Mouse (Mus musculus) CH12.LX (cell line): ENCODE measurements around the gene Hoxc10. TPM values are rescaled to one million over a fixed set of nuclear protein-coding genes. Genes with fewer than 3 reads are reported as not detected.

Source experiments
- DNase-seq: peaks from one replicate; pipeline ENCODE4 v3.0.0-alpha.2; 2013; ENCODE audit errors: extremely low read depth
- H3K27ac ChIP-seq: 2 replicates; pipeline ENCODE4 v1.5.1; 2012; ENCODE audit warnings: low read depth, mild to moderate bottlenecking, control low read depth, moderate library complexity; ENCODE audit not compliant: insufficient read depth
- H3K27me3 ChIP-seq: replicated peaks from 2 replicates; pipeline ENCODE3; 2012; ENCODE audit warnings: inconsistent platforms
- H3K36me3 ChIP-seq, 2 experiments: replicated peaks in 1 of 2; 2 replicates each; pipeline versions ENCODE3 to v1.6.1; 2012; ENCODE audit warnings: inconsistent platforms in 1 of 2, low read length in 1 of 2, mild to moderate bottlenecking in 1 of 2, mixed read lengths in 1 of 2, moderate library complexity in 1 of 2; ENCODE audit not compliant: control insufficient read depth in 1 of 2, insufficient read depth in 1 of 2
- H3K4me1 ChIP-seq, 2 experiments: 2 replicates each; pipeline ENCODE4 v1.6.1; 2012; ENCODE audit warnings: inconsistent platforms in 1 of 2, moderate library complexity in 1 of 2; ENCODE audit not compliant: insufficient read depth in 2 of 2, control insufficient read depth in 1 of 2
- H3K4me2 ChIP-seq: 2 replicates; pipeline ENCODE4 v1.6.1; 2012; ENCODE audit warnings: low read depth, mild to moderate bottlenecking, control low read depth; ENCODE audit not compliant: poor library complexity, insufficient read depth, severe bottlenecking
- H3K4me3 ChIP-seq, 3 experiments: fragments of 150-350 bp in 1 of 3; sonication (generic) in 1 of 3; replicated peaks in 1 of 3; 2 replicates each; pipeline versions ENCODE3 to v1.5.1; 2011 to 2012; ENCODE audit warnings: low read depth in 2 of 3, low read length in 2 of 3, mild to moderate bottlenecking in 2 of 3, moderate library complexity in 2 of 3, control low read depth in 1 of 3, improper control_type of control experiment in 1 of 3, inconsistent platforms in 1 of 3, mixed read lengths in 1 of 3; ENCODE audit not compliant: poor library complexity in 1 of 3
- H3K79me2 ChIP-seq: replicated peaks from 2 replicates; pipeline ENCODE4 v1.6.1; 2012; ENCODE audit warnings: mild to moderate bottlenecking, moderate library complexity; ENCODE audit not compliant: control insufficient read depth, poor library complexity, insufficient read depth, severe bottlenecking; ENCODE audit errors: extremely low read depth
- H3K9ac ChIP-seq: 2 replicates; pipeline ENCODE4 v1.6.1; 2012; ENCODE audit warnings: low read depth, mild to moderate bottlenecking, control low read depth, moderate library complexity; ENCODE audit not compliant: insufficient read depth
- H3K9me3 ChIP-seq: replicated peaks from 2 replicates; pipeline ENCODE3; 2012; ENCODE audit warnings: low read length, inconsistent platforms, mixed read lengths
- CHD1 ChIP-seq: IDR thresholded peaks from 2 replicates; pipeline ENCODE4 v1.6.1; 2012; ENCODE audit warnings: low read depth, low read length, improper control_type of control experiment, inconsistent platforms
- CTCF ChIP-seq, 2 experiments: IDR thresholded peaks in 1 of 2; conservative IDR thresholded peaks in 1 of 2; 2 replicates each; pipeline ENCODE4 v1.5.1; 2011 to 2012; ENCODE audit warnings: low read depth in 2 of 2, low read length in 2 of 2, improper control_type of control experiment in 1 of 2, inconsistent platforms in 1 of 2, mild to moderate bottlenecking in 1 of 2, moderate library complexity in 1 of 2
- ELF1 ChIP-seq: IDR thresholded peaks from 2 replicates; pipeline ENCODE4 v1.6.1; 2014; ENCODE audit warnings: low read depth, mild to moderate bottlenecking, inconsistent platforms, low read length, improper control_type of control experiment
- JUND ChIP-seq: conservative IDR thresholded peaks from 2 replicates; pipeline ENCODE4 v1.6.1; 2011; ENCODE audit warnings: low read depth, low read length, improper control_type of control experiment
- KAT2A ChIP-seq: IDR thresholded peaks from 2 replicates; pipeline ENCODE4 v1.6.1; 2012; ENCODE audit warnings: low read length, improper control_type of control experiment, inconsistent platforms; ENCODE audit not compliant: insufficient replicate concordance
- MAFK ChIP-seq: IDR thresholded peaks from 2 replicates; pipeline ENCODE4 v1.6.1; 2011; ENCODE audit warnings: low read length, improper control_type of control experiment; ENCODE audit not compliant: insufficient replicate concordance
- MAZ ChIP-seq: IDR thresholded peaks from 2 replicates; pipeline ENCODE4 v1.6.1; 2012; ENCODE audit warnings: low read depth, mild to moderate bottlenecking, inconsistent platforms, low read length, improper control_type of control experiment, moderate library complexity
- NELFE ChIP-seq: IDR thresholded peaks from 2 replicates; pipeline ENCODE4 v1.6.1; 2011; ENCODE audit warnings: low read depth, low read length, improper control_type of control experiment
- NRF1 ChIP-seq: IDR thresholded peaks from 2 replicates; pipeline ENCODE4 v1.6.1; 2014; ENCODE audit warnings: low read depth, mild to moderate bottlenecking, inconsistent platforms, low read length, improper control_type of control experiment, moderate library complexity
- POLR2AphosphoS2 ChIP-seq: IDR thresholded peaks from 2 replicates; pipeline ENCODE4 v1.6.1; 2011; ENCODE audit warnings: low read depth, low read length, improper control_type of control experiment
- RAD21 ChIP-seq: IDR thresholded peaks from 2 replicates; pipeline ENCODE4 v1.6.1; 2011; ENCODE audit warnings: low read depth, mild to moderate bottlenecking, low read length, improper control_type of control experiment, moderate library complexity
- RCOR1 ChIP-seq: conservative IDR thresholded peaks from 2 replicates; pipeline ENCODE4 v1.6.1; 2012; ENCODE audit warnings: low read depth, mild to moderate bottlenecking, inconsistent platforms, low read length, improper control_type of control experiment
- TBP ChIP-seq: conservative IDR thresholded peaks from 2 replicates; pipeline ENCODE4 v1.6.1; 2011; ENCODE audit warnings: low read depth, low read length, improper control_type of control experiment
- UBTF ChIP-seq: IDR thresholded peaks from 2 replicates; pipeline ENCODE4 v1.6.1; 2012; ENCODE audit warnings: low read depth, mild to moderate bottlenecking, inconsistent platforms, low read length, improper control_type of control experiment, moderate library complexity
- ZC3H11A ChIP-seq: IDR thresholded peaks from 2 replicates; pipeline ENCODE4 v1.6.1; 2012; ENCODE audit warnings: low read depth, mild to moderate bottlenecking, inconsistent platforms, low read length, improper control_type of control experiment
- ZKSCAN1 ChIP-seq: IDR thresholded peaks from 2 replicates; pipeline ENCODE4 v1.6.1; 2012; ENCODE audit warnings: low read depth, inconsistent platforms, low read length, improper control_type of control experiment, borderline replicate concordance
- ZMIZ1 ChIP-seq: IDR thresholded peaks from 2 replicates; pipeline ENCODE4 v1.6.1; 2012; ENCODE audit warnings: low read depth, mild to moderate bottlenecking, inconsistent platforms, low read length, improper control_type of control experiment
- dilution Hi-C: fragments of 300-500 bp; cut with MboI; formaldehyde crosslinking; loops from 2 replicates; pipeline ENCODE4 v1.14.3; 2020; ENCODE audit warnings: low sequenced_read_pairs; ENCODE audit not compliant: extremely low pct_unique_long_range_greater_than_20kb, extremely low pct_ligation_motif_present
- in situ Hi-C: fragments of 300-500 bp; cut with MboI; formaldehyde crosslinking; loops from 3 replicates; pipeline ENCODE4 v1.14.3; 2019; ENCODE audit warnings: low sequenced_read_pairs, low pct_ligation_motif_present, low pct_unique_long_range_greater_than_20kb, mixed read lengths
- polyA plus RNA-seq: library from polyadenylated mRNA; unstranded; fragments of >175 nt; gene quantifications from 2 replicates; pipeline ENCODE4 v1.2.1, GENCODE M21; 2012; ENCODE audit warnings: low read depth; ENCODE audit not compliant: insufficient read length
- total RNA-seq, 2 experiments: library from RNA; depleted of rRNA; stranded (reverse); fragments of 300-350 nt in 1 of 2; fragments of >200 nt in 1 of 2; gene quantifications; 2 replicates each; pipeline ENCODE4 v1.2.3; 2012 to 2014

Gene Hoxc10
- total and polyA plus RNA-seq, 3 experiments = 0.11 TPM; not detected in 2

- TF ChIP-seq RAD21 (no peak), TBP (no peak), MAFK (no peak), RCOR1 (no peak), JUND (no peak)
- H3K4me3 ChIP-seq = no peak overlapping the region
- H3K27me3 ChIP-seq = peaks cover 97% of the 10 kb centered on the region
- H3K27ac ChIP-seq = no peak overlapping the region
- H3K36me3 ChIP-seq = no peaks in the 10 kb centered on the region
- H3K79me2 ChIP-seq = no peaks in the 10 kb centered on the region
- no peak overlapping the region; the same call in 1 of the 2 replicates for H3K4me2 ChIP-seq
- no peaks in the 10 kb centered on the region for H3K4me1 ChIP-seq
- in situ Hi-C loops = no loop called here
- 0 out of 2 replicates have a peak overlapping the region, but pooled peaks have one; percentile 19 for H3K9ac ChIP-seq
- dilution Hi-C loops = no loop called here
- H3K9me3 ChIP-seq = no peaks in the 10 kb centered on the region
- DNase-seq = no peak
Observed at GRCm38 (mm10) chr15:102945185-102946077, 21.2 kb upstream of the Hoxc10 start.

GRCm38 (mm10) chr15:102947276-102947675 lies 19.3 kb upstream of the Hoxc10 start:
- no peaks in the 10 kb centered on the region for H3K79me2 ChIP-seq
- TF ChIP-seq KAT2A = no peak
- no peak for TF ChIP-seq POLR2AphosphoS2
- no peak for TF ChIP-seq ELF1
- no peak for TF ChIP-seq ZC3H11A
- TF ChIP-seq MAZ = no peak
- TF ChIP-seq UBTF = no peak
- no peak for TF ChIP-seq ZKSCAN1
- no peak for TF ChIP-seq NRF1
- TF ChIP-seq RCOR1 = no peak
- no peak for TF ChIP-seq NELFE
- TF ChIP-seq ZMIZ1 = no peak
- no peak for TF ChIP-seq CHD1
- TF ChIP-seq RAD21 = no peak
- no peak for TF ChIP-seq CTCF (conservative IDR thresholded peaks at IDR 0.05 in 1 of 2, IDR thresholded peaks at IDR 0.05 in 1 of 2; ENCODE audit: low read depth in 2 of 2, low read length in 2 of 2)
- H3K27me3 ChIP-seq = peaks cover 97% of the 10 kb centered on the region
- no peaks in the 10 kb centered on the region for H3K9me3 ChIP-seq
- H3K4me2 ChIP-seq = no peak overlapping the region
- no peak for DNase-seq
- dilution Hi-C loops (no loop called here), in situ Hi-C loops (no loop called here)
- H3K9ac ChIP-seq = no peak overlapping the region
- no peak overlapping the region for H3K4me3 ChIP-seq
- H3K27ac ChIP-seq = no peak overlapping the region
- H3K36me3 ChIP-seq = no peaks in the 10 kb centered on the region
- no peaks in the 10 kb centered on the region for H3K4me1 ChIP-seq
